Mouse (Mus musculus) frontal cortex, adult 2 months (tissue): ENCODE measurements around the gene 4933415A04Rik. TPM values are rescaled to one million over a fixed set of nuclear protein-coding genes. Genes with fewer than 3 reads are reported as not detected.

Experiments used
- DNase-seq, 2 experiments: peaks; one replicate each; pipeline ENCODE4 v3.0.0; 2022; ENCODE audit warnings: low spot score in 1 of 2; ENCODE audit errors: extremely low spot score in 1 of 2
- polyA plus RNA-seq: library from polyadenylated mRNA; depleted of rRNA; stranded (reverse); fragments of >200 nt; gene quantifications from 2 replicates; pipeline ENCODE4 v1.2.3, GENCODE M21; 2012; rRNA removed

Gene 4933415A04Rik
- polyA plus RNA-seq, 1 experiment = 0.32 TPM

GRCm38 (mm10) chr11:43626300-43626926, 39.6 kb downstream of the 4933415A04Rik start:
- DNase-seq = peak in 1 of 2 experiments; percentile 63

- peak in 1 of 2 experiments; percentile 49 for DNase-seq
Observed at GRCm38 (mm10) chr11:43626927-43627645, 40.2 kb downstream of the 4933415A04Rik start.

GRCm38 (mm10) chr11:43631645-43632044, 44.8 kb downstream of the 4933415A04Rik start:
- DNase-seq = no peak

GRCm38 (mm10) chr11:43632566-43632965, 45.7 kb downstream of the 4933415A04Rik start:
- peak; percentile 43 to 59 for DNase-seq

- no peak for DNase-seq
Observed at GRCm38 (mm10) chr11:43633165-43633564, 46.3 kb downstream of the 4933415A04Rik start.

GRCm38 (mm10) chr11:43633658-43634401, 47.0 kb downstream of the 4933415A04Rik start:
- peak in 1 of 2 experiments; percentile 76 for DNase-seq

GRCm38 (mm10) chr11:43636761-43637160, 49.9 kb downstream of the 4933415A04Rik start:
- DNase-seq = peak in 1 of 2 experiments; percentile 37

- no peak for DNase-seq
Observed at GRCm38 (mm10) chr11:43638486-43638885, 51.6 kb downstream of the 4933415A04Rik start.

Other genes starting within 250 kb of the 4933415A04Rik start
- 75.9 and 87.6 TPM in 2 replicates for gene Pttg1, start 160.8 kb upstream of the 4933415A04Rik start, polyA plus RNA-seq
- gene Slu7, start 153.3 kb upstream of the 4933415A04Rik start, polyA plus RNA-seq = 24.5 and 25.0 TPM in 2 replicates
- 3.5 TPM in 2 replicates for gene C1qtnf2, start 112.8 kb upstream of the 4933415A04Rik start, polyA plus RNA-seq
- 1.5 and 2.2 TPM in 2 replicates for gene Ccnjl, start 58.3 kb upstream of the 4933415A04Rik start, polyA plus RNA-seq
- gene Fabp6, start 14.5 kb downstream of the 4933415A04Rik start, polyA plus RNA-seq = not detected in 2 replicates
- 39.3 and 41.2 TPM in 2 replicates for gene Pwwp2a, start 95.0 kb downstream of the 4933415A04Rik start, polyA plus RNA-seq
- gene Ttc1, start 161.0 kb downstream of the 4933415A04Rik start, polyA plus RNA-seq = 47.0 and 50.5 TPM in 2 replicates